Mouse (Mus musculus): Measurements from ENCODE around the gene Hsd17b2.

GRCm38 (mm10) chr8:117778531-117779322 lies 77.0 kb downstream of the Hsd17b2 start:
- TF ChIP-seq CTCF (IDR thresholded peaks at IDR 0.05; ENCODE audit: control insufficient read depth, insufficient read depth, low read length) = no peak
- TF ChIP-seq POLR2A (IDR thresholded peaks at IDR 0.05; ENCODE audit: borderline replicate concordance, control insufficient read depth, low read depth, low read length) = no peak

Measured in bone marrow, adult 2 months (tissue).